Mouse (Mus musculus): ENCODE measurements at regions not wholly inside any gene's neighbourhood (a gene's known extent, or its start where the extent isn't known, plus 50 kb on each side); places are given as distances from the start of the nearest gene placed in this dataset.

DNA sequence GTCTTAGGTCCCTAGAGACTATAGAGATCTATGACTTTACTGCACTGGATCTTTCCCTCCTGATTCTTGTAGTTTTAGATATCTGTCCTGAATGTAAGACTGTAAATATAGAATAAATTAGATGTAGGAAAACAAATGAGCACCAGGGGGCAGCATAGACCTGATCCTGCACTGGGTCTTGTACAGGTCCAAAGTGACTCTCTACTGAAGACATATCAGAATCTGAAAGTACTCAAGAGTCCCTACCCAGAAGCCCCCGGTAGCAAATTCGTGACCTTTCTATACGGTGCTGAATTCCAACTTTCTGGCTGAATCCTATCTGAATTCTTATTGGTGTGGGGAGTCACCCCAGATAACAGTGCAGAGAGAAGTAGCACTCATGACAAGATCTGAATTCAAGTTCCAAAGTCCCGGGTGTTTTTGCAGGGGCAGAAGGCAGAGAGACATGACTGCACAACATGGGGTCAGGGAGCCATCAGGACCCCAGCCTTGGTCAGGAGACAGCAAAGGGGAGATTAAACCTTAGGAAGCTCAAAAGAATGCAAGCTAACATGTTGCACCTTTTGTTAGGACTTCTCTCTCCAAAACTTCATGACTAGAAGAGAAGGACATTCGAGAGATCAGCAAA is 142.0 kb upstream of the Car8 start:
- intact Hi-C loops (cut with DNase I), result loop anchor here (5.0 kb wide), 1 partner anchor 716 kb away; no protein-coding TSS in a partner anchor
- peak in 1 of 2 experiments; percentile 27 for DNase-seq (ENCODE audit: low spot score in 2 of 2)

DNA sequence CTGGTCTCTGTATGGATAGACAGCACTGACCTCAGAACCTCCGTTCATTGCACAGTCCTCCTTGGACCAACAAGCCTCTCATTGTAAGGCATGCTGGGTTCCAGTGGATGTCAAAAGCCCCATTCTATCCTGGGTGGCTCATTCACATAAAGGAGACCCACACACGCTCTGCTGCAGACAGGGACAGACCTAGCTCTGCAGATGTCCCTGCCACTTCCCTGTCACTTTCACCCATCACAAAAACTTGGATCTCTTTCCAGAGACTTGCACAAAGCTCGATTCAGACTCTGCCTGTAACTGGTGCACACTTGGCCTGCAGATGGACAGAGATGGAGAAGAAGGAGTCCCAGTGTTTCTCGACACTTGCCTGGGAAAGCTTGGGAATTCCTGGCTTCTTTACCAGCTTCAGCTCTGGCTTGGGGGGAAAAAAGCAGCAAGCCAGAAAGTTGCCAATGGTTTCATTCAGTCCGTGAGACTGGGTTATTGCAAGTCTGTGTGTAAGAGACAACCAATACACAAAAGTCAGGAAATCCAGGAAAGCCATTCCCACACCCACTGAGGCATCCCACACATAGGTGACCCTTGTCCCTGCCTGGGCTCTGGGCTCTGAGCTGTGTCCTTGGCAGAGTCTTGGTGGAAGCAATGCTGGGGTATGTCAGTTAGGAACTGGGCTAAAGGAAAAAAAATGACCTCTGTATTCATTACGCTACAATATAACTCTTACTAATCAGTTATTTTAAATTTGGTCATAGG is 136.1 kb upstream of the Car8 start:
- DNase-seq (ENCODE audit: low spot score in 2 of 2), result peak in 1 of 2 experiments; percentile 10
- intact Hi-C loops (cut with DNase I), result no loop called here

DNA sequence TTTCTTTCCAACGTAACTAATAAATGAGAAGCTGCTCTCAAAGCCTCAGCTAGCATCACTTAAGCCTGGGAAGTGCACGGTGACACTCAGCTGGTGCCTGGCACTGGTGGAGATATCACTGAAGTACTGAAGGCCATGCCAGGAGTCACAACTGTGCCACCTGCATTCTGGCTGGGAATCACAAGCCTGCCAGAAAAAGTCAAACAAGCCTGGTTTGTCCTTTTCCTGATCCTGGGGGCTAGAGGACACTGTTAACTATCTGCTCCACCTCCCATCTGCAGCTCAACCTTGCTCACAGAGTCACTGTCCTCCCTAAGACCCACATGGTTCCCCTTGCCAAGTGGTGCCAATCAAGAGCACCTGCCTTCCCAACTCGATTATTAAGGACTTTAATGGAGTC is 135.2 kb upstream of the Car8 start:
- DNase-seq (ENCODE audit: low spot score in 2 of 2), result peak in 1 of 2 experiments; percentile 4
- intact Hi-C loops (cut with DNase I), result no loop called here

DNA sequence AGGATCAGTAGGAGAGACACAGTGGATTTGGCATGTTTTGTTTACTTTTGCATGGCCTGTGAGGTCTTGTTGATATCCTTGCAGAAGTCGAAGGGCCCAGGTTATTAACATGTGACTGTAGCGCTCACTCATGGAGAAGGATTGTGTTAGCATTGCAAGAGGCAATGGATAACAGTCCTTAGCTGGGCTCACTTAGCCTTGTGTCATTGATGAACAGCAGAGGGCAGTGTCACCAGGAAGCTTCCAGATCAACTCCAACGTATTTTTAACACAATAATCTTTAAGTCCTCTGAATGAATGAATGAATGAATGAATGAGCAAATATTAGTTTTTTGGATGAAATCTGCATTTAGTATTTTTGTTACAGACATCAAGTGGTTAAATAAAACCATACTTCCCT is 133.2 kb upstream of the Car8 start:
- no peak for DNase-seq (ENCODE audit: low spot score in 2 of 2)
- intact Hi-C loops (cut with DNase I), result no loop called here

DNA sequence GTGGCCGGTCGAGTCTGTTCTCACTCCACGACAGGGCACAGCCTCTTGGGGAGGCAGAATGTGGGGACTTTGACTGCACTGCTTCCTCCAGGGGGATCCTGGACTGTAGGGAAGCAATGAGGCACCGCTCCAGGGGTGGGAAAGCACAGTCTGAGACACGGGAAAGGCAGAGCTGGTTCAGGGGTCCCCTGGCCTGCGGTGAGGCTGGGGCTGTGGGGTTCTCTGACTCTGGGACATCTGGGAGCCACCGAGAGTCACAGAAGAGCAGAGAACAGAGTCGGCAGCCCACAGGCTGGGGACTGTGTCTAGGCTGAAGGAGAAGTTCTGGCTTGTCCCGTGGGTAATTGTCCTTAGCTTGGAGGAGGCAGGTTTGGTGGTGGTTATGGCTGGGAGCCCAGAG is 131.9 kb upstream of the Car8 start:
- intact Hi-C loops (cut with DNase I), result no loop called here
- peak in 1 of 2 experiments; percentile 2 for DNase-seq (ENCODE audit: low spot score in 2 of 2)

DNA sequence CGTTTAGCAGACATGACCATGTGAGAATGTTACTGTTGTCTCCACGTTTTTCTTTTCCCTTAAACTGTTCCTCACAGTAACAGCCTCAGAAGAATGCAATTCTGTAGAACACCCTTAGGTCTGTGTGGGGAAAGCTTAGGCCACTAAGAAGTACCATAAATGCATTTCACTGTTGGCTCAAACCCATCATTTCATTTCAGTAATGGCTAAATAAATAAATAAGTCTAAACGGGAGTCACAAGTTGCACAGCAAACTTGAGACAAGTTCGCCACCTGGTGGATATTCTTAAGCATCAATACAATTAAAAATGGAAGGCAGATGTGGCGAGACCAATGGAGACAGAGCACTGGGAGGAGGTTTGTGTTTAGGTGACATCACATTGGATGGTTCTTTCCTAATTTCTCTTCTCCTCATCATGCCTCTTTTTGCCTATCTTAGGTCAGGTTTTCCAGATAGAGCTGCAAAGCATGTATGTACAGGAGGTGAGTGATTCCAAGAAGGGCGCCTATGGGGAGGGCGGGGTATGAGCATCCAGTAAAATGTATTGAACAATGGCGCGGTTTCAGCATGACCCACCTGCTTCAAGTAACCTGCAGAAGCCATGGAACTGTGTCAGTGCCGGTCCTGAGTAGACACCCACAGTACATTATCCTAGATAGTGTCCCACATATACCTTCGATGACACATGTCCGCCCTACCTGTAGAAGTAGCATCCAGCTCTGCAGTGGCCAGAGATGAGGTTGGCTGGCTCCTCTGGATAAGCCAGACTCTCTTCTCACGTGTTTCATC is 128.8 kb upstream of the Car8 start:
- peak in 1 of 2 experiments; percentile 33 for DNase-seq (ENCODE audit: low spot score in 2 of 2)
- intact Hi-C loops (cut with DNase I), result loop anchor here (5.0 to 10.0 kb wide), 6 partner anchors 153 to 1805 kb away; no protein-coding TSS in a partner anchor

DNA sequence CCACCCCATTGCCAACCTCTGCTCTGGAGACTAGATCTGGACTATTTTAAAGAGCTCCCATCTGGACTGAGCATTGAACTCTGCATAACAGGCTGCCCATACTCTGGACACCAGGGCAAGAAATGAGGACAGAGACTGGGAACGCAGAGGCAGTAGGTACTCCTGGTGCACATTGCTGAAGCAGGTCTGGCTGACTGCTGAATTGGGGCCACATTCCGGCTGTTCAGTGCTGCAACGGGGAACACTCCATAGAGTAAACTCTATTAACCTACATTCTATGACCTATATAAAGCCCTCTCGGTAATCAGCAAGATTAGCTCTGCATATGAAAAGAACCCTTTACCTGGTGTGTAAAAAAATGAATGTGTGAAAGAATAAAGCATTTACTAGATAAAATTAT is 128.1 kb upstream of the Car8 start:
- intact Hi-C loops (cut with DNase I), result loop anchor here (5.0 to 10.0 kb wide), 6 partner anchors 152 to 1805 kb away; no protein-coding TSS in a partner anchor

DNA sequence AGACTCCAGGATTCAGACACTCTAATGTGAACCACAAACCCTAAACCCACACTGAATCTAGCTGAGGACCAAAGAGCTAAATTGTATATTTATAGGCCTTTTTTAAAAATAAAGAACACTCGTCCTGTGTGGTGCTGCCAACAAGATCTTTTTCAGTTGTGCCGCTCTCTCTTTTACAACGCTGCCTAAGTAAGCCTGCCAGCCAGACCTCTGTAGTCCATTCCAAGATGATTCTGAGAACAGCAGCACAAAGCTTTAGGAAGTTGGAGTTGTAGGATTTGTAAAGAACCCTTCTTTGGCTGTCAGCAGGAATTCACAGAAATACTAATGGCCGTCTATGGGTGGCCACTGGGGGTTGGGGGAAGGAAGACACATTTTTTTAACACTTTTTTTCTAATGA is 123.6 kb upstream of the Car8 start:
- DNase-seq (ENCODE audit: low spot score in 2 of 2), result no peak
- intact Hi-C loops (cut with DNase I), result loop anchor here (10.0 kb wide), 4 partner anchors 148 to 508 kb away; no protein-coding TSS in a partner anchor

More for the DNA sequence above, 128.1 kb upstream of the Car8 start:
- peak in 1 of 2 experiments; percentile 2 for DNase-seq (ENCODE audit: low spot score in 2 of 2)

DNA sequence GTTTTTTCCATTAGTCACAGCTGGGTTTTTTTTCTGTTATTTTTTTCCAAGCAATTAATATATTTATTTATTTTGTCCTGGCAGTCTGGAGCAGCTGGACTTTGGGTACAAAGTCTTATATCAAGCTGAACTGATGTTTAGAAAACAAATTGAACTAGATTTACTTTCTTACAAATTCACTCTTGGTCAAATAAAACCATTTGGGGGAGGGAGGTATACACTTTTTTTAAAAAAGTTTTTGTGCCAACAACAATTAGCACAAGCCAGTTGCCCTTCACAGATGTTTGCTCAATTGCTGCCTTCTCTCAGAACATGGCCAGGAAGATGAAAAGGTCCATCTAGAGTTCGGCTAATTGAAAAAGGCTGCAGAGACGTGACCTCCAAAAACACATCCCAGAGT is 123.1 kb upstream of the Car8 start:
- intact Hi-C loops (cut with DNase I), result loop anchor here (10.0 kb wide), 4 partner anchors 147 to 507 kb away; no protein-coding TSS in a partner anchor
- no peak for DNase-seq (ENCODE audit: low spot score in 2 of 2)

DNA sequence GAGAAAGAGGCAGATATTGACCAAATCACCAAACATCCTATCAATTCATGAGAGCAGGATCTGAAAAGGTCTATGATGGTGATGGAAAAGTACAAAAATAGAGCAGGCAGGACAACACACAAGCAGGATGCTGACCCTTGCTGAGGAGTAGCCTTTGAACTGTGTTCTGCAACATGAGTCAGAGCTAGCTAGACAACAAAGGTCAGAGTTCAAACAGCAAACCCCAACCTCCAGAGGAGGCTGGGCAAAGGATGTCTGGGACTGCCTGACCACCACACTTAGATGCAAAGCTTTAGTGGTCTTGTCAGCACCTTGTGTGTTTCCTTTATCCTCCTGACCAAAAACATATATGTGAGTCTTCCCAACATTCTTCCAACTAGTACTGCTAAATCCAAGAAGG is 122.5 kb upstream of the Car8 start:
- intact Hi-C loops (cut with DNase I), result loop anchor here (10.0 kb wide), 4 partner anchors 147 to 507 kb away; no protein-coding TSS in a partner anchor
- no peak for DNase-seq (ENCODE audit: low spot score in 2 of 2)

DNA sequence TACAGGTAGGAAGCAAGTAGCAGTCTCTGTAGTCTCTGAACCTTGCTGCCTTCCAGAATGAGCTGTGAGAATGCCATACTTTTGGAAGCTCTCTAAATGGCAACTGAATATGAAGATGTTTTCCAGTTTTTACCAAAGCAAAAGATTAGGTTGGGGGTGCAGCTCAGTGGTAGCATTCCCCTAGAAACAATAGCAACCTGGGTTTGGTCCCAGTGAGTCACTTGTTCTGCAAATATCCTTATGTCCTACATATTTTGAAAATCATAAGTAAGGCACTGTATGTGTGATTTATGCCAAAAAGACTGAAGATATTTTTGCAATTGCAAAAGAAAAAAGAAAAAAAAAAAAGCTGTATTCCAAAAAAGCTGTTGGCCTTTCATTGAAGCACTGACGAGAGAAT is 118.6 kb upstream of the Car8 start:
- intact Hi-C loops (cut with DNase I), result no loop called here
- DNase-seq (ENCODE audit: low spot score in 2 of 2), result no peak

DNA sequence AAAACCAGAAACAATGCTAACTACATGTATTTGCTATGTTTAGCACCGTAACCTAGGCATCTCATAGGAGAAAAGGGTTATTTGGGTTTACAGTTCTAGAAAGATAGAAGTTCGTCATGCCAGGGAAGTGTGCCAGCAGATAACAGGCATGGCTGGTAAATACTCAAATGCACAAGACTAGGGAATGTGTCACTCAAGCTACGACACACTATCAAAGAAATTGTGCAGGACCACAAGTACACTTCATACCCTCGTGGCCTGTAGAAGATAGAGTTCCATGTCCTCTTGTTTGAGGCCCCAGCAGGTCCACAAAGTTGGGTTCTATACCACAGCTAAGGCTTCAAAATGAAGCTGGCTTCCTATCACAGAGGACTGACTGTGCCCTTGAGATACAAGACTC is 103.1 kb upstream of the Car8 start:
- intact Hi-C loops (cut with DNase I), result no loop called here

DNA sequence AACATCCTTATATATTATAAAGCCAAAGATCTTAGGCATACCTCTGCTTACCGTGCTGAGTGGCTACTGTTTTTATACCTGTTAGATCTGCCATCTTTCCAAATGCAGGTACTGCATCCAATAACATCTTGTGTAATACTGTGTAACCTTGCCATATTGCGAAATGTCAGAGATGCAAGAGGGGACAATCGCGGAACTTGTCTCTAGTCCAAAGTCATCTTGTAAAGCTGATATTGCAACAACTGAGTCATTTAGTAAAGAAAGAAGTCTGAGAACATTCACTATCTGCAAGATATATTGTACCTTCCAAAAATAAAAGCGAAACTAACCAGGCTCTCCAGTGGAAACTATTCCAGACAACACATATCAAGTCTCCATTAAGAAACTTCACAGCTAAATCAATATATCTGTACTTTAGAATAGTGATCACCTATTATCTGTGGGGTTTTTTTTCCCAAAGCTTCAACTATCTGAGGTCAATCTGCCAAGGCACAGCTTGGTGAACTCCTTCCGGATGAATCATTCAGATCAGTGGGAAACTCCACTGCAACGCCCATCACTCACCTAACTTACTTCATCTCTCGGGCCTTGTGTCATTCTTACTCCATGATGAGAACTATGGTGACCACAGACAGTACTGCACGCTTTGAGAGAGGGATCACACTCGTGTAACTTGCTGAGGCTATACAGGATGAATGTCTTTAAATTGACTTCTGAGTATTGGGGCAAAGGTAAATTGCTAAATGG is 70.6 kb upstream of the Car8 start:
- intact Hi-C loops (cut with DNase I), result no loop called here
- no peak for DNase-seq (ENCODE audit: low spot score in 2 of 2)

More for the DNA sequence above, 103.1 kb upstream of the Car8 start:
- no peak for DNase-seq (ENCODE audit: low spot score in 2 of 2)

DNA sequence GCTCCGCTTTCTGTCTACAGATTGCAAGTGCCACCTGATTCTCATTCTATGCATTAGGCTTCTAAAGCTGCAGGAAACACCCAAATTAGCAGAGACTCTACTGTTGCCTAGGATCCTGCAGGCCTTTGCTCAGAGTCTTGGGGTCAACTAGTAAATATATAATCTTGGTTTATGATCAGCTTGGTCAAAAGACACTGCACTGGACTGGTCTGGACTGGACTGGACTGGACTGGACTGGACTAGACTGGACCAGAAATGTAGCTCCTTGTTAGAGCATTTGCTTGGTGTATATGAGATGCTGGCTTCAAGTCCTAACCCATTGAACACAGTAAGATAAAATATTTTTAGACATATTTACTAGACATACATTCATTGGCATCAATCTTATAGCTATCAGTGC is 53.7 kb upstream of the Car8 start:
- intact Hi-C loops (cut with DNase I), result no loop called here
- DNase-seq (ENCODE audit: low spot score in 2 of 2), result no peak

DNA sequence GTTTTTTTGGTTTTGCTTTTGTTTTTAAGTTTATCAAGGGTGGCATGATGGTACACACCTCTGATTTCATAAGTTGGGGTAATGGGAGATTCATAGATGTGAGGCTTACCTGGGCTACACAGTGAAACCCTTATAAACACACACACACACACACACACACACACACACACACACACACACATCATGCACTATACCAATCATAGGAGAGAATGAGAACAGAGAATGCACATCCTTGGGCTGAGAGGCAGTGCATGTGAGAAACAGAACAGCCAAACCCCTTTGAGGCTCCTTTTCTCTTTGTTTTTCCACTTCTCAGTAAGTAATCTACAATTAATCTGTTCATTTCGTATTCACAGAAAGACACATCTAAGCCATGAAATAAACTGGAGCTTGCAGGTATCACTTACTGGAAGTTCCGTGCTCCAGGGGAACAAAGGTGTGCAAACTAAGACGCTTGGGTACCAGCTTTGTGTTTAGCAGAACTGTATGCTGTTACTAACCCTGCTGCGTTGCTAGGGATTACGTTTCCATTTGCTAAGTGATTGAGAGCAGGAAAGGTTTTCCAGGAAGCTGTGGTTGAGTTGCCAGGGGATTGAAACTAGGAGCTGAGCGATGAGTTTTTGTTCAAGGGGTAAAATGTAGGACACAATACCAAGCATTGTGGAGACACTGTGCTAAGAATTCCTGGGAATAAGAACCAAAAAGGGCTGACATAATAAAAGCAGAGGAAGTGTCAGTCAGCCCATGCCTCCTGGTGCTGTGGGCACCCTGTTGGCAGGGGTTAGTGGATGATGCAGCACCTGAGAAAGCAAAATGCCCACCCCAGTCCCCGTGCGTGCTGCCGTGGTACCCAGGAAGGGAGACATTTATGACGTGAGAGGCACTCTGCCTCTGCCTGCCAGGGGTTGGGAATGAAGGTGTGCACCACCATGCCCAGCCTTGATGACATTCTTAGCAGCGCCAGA is 53.0 kb upstream of the Car8 start:
- intact Hi-C loops (cut with DNase I), result no loop called here
- DNase-seq (ENCODE audit: low spot score in 2 of 2), result no peak

DNA sequence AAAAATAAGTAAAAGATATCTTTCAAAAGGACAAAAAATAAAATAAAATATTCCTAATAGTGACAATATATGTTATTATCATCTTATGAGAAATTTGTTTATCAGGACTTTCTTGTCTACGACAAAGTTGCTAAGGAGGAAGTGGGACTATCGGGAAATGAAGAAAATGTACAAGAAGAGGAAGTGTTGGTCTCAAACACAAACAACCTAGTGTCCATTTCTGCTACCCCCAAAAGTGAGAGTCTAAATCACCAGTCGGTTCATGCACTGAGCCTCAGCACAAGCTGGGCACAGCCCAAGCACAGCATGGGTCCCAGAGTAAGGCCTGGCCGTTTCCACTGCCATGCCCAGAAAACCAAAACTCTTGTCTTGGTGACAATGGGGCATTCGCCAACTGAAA is 51.1 kb upstream of the Car8 start:
- intact Hi-C loops (cut with DNase I), result no loop called here
- DNase-seq (ENCODE audit: low spot score in 2 of 2), result no peak

All from left cerebral cortex, postnatal 36 days (tissue).